Mouse (Mus musculus) layer of hippocampus, adult 9-10 months (tissue): ENCODE measurements at regions not wholly inside any gene's neighbourhood (a gene's known extent, or its start where the extent isn't known, plus 50 kb on each side); places are given as distances from the start of the nearest gene placed in this dataset.
"Not testable (repeated sequence)": the region's sequence is repeated elsewhere in the genome, so short reads cannot be mapped to it uniquely, and the experiment has no call there.

Source experiments
- DNase-seq: peaks from one replicate; pipeline ENCODE4 v3.0.0; 2022; ENCODE audit warnings: low spot score

- DNase-seq: no peak
Observed at GRCm38 (mm10) chr10:96253671-96254070, 117.3 kb downstream of the Gm5426 start.

- DNase-seq: no peak
Observed at GRCm38 (mm10) chr10:96254250-96254862, 118.0 kb downstream of the Gm5426 start.

GRCm38 (mm10) chr10:96257935-96258334 lies 121.5 kb downstream of the Gm5426 start:
- no peak for DNase-seq

GRCm38 (mm10) chr10:96259242-96259641 lies 122.8 kb downstream of the Gm5426 start:
- DNase-seq: no peak

GRCm38 (mm10) chr10:96259648-96260047 lies 123.2 kb downstream of the Gm5426 start:
- DNase-seq: no peak

GRCm38 (mm10) chr10:96263544-96263943 lies 127.1 kb downstream of the Gm5426 start:
- no peak for DNase-seq

GRCm38 (mm10) chr10:96264433-96264832 lies 128.0 kb downstream of the Gm5426 start:
- no peak for DNase-seq

GRCm38 (mm10) chr10:96264866-96265265 lies 128.5 kb downstream of the Gm5426 start:
- DNase-seq: no peak

- DNase-seq: no peak
Observed at GRCm38 (mm10) chr10:96266100-96266735, 129.8 kb downstream of the Gm5426 start.

GRCm38 (mm10) chr10:96267603-96268002 lies 131.2 kb downstream of the Gm5426 start:
- DNase-seq: no peak

- no peak for DNase-seq
Observed at GRCm38 (mm10) chr10:96273607-96274365, 137.4 kb downstream of the Gm5426 start.

- DNase-seq: no peak
Observed at GRCm38 (mm10) chr10:96280149-96280548, 143.7 kb downstream of the Gm5426 start.

GRCm38 (mm10) chr10:96285407-96286093 lies 149.1 kb downstream of the Gm5426 start:
- DNase-seq: no peak

GRCm38 (mm10) chr10:96286094-96286485 lies 149.7 kb downstream of the Gm5426 start:
- no peak for DNase-seq

GRCm38 (mm10) chr10:96289005-96289404 lies 152.6 kb downstream of the Gm5426 start:
- DNase-seq: not testable (repeated sequence)

- no peak for DNase-seq
Observed at GRCm38 (mm10) chr10:96293622-96294021, 157.2 kb downstream of the Gm5426 start.

- DNase-seq: no peak
Observed at GRCm38 (mm10) chr10:96294666-96295065, 158.3 kb downstream of the Gm5426 start.

GRCm38 (mm10) chr10:96297658-96298057 lies 161.3 kb downstream of the Gm5426 start:
- no peak for DNase-seq

GRCm38 (mm10) chr10:96298566-96298965 lies 162.2 kb downstream of the Gm5426 start:
- DNase-seq: no peak

GRCm38 (mm10) chr10:96305701-96306100 lies 169.3 kb downstream of the Gm5426 start:
- no peak for DNase-seq

GRCm38 (mm10) chr10:96308713-96309445 lies 172.5 kb downstream of the Gm5426 start:
- no peak for DNase-seq

- no peak for DNase-seq
Observed at GRCm38 (mm10) chr10:96309766-96310165, 173.4 kb downstream of the Gm5426 start.
